Mouse (Mus musculus) kidney, adult 2 months (tissue): ENCODE results near the gene Apex2.

ENCODE experiments used
- CTCF ChIP-seq: fragments of 200-500 bp; conservative IDR thresholded peaks from 2 replicates; pipeline ENCODE4 v1.5.1; 2011; ENCODE audit warnings: low read depth, mild to moderate bottlenecking, control low read depth, low read length, moderate library complexity, mixed read lengths; ENCODE audit not compliant: insufficient read depth, insufficient read length
- POLR2A ChIP-seq: fragments of 200-500 bp; IDR thresholded peaks from one replicate; pipeline ENCODE4 v1.6.1; 2011; ENCODE audit warnings: low read depth, low read length, control low read depth

- no peak for TF ChIP-seq POLR2A
- no peak for TF ChIP-seq CTCF
Measured at GRCm38 (mm10) chrX:150581921-150582320, 7.7 kb downstream of the Apex2 start.
